Mouse (Mus musculus) cortical plate, adult 2 months (tissue): ENCODE results near the gene Rnf135. TPM values are rescaled to one million over a fixed set of nuclear protein-coding genes. Genes with fewer than 3 reads are reported as not detected.

Experiments
- H3K27ac ChIP-seq: fragments of 200-500 bp; 2 replicates; pipeline ENCODE4 v1.5.1; 2012; ENCODE audit warnings: low read length, control low read depth, inconsistent platforms; ENCODE audit not compliant: insufficient read depth
- H3K4me1 ChIP-seq: fragments of 200-500 bp; 2 replicates; pipeline ENCODE4 v1.6.1; 2011; ENCODE audit warnings: low read length; ENCODE audit not compliant: control insufficient read depth, insufficient read depth
- H3K4me3 ChIP-seq: fragments of 200-500 bp; 2 replicates; pipeline ENCODE4 v1.5.1; 2011; ENCODE audit warnings: mild to moderate bottlenecking, low read length, control low read depth; ENCODE audit not compliant: insufficient read depth
- CTCF ChIP-seq: fragments of 200-500 bp; IDR thresholded peaks from 2 replicates; pipeline ENCODE4 v1.5.1; 2011; ENCODE audit warnings: mild to moderate bottlenecking, control low read depth, low read length; ENCODE audit not compliant: insufficient read depth; ENCODE audit errors: extremely low read depth
- POLR2A ChIP-seq: fragments of 200-500 bp; IDR thresholded peaks from 2 replicates; pipeline ENCODE4 v1.6.1; 2011; ENCODE audit warnings: mild to moderate bottlenecking, low read length, control low read depth; ENCODE audit not compliant: insufficient read depth; ENCODE audit errors: extremely low read depth
- polyA plus RNA-seq: library from polyadenylated mRNA; depleted of rRNA; stranded (reverse); fragments of >200 nt; gene quantifications from 2 replicates; pipeline ENCODE4 v1.2.3, GENCODE M21; 2012

The Rnf135 gene
- polyA plus RNA-seq, 1 experiment = 5.0 TPM

GRCm38 (mm10) chr11:80149412-80150023 lies 34.1 kb upstream of the Rnf135 start:
- TF ChIP-seq CTCF (no peak), POLR2A (no peak)
- no peak overlapping the region for H3K27ac ChIP-seq
- H3K4me1 ChIP-seq = no peaks in the 10 kb centered on the region
- H3K4me3 ChIP-seq = no peak overlapping the region

GRCm38 (mm10) chr11:80150566-80150965 lies 33.1 kb upstream of the Rnf135 start:
- Histone ChIP-seq H3K27ac (no peak overlapping the region), H3K4me3 (no peak overlapping the region), H3K4me1 (no peaks in the 10 kb centered on the region)
- TF ChIP-seq POLR2A (no peak), CTCF (no peak)

- Histone ChIP-seq H3K4me1 (no peaks in the 10 kb centered on the region), H3K4me3 (no peak overlapping the region), H3K27ac (no peak overlapping the region)
- TF ChIP-seq CTCF = no peak
- TF ChIP-seq POLR2A = no peak
Measured at GRCm38 (mm10) chr11:80151541-80151940, 32.1 kb upstream of the Rnf135 start.

- no peak for TF ChIP-seq POLR2A
- TF ChIP-seq CTCF = no peak
- Histone ChIP-seq H3K4me1 (no peaks in the 10 kb centered on the region), H3K4me3 (no peak overlapping the region), H3K27ac (no peak overlapping the region)
Measured at GRCm38 (mm10) chr11:80152376-80152775, 31.3 kb upstream of the Rnf135 start.

- H3K4me1 ChIP-seq = no peaks in the 10 kb centered on the region
- peak within 1 kb of the TSS; percentile 86 for H3K27ac ChIP-seq
- peak within 1 kb of the TSS; percentile 38 for H3K4me3 ChIP-seq
- TF ChIP-seq CTCF = no peak
- TF ChIP-seq POLR2A = no peak
Measured at GRCm38 (mm10) chr11:80153857-80154495, 29.7 kb upstream of the Rnf135 start, which contains the start of gene Adap2. TSS of gene Adap2 (plus strand) at chr11:80154105.

- no peaks in the 10 kb centered on the region for H3K4me1 ChIP-seq
- no peak for TF ChIP-seq CTCF
- TF ChIP-seq POLR2A = no peak
- peak overlapping the region; percentile 38 for H3K4me3 ChIP-seq
- peak overlapping the region; percentile 86 for H3K27ac ChIP-seq
Measured at GRCm38 (mm10) chr11:80154501-80154900, 29.1 kb upstream of the Rnf135 start.

GRCm38 (mm10) chr11:80155541-80155940 lies 28.1 kb upstream of the Rnf135 start:
- H3K27ac ChIP-seq = peak overlapping the region; percentile 86
- H3K4me3 ChIP-seq = peak overlapping the region; percentile 38; the same call in 1 of the 2 replicates
- no peak for TF ChIP-seq POLR2A
- no peak for TF ChIP-seq CTCF
- no peaks in the 10 kb centered on the region for H3K4me1 ChIP-seq

- Histone ChIP-seq H3K4me3 (peak overlapping the region; percentile 38; the same call in 1 of the 2 replicates), H3K4me1 (no peaks in the 10 kb centered on the region)
Measured at GRCm38 (mm10) chr11:80155961-80156360, 27.7 kb upstream of the Rnf135 start.

GRCm38 (mm10) chr11:80156841-80157240 lies 26.8 kb upstream of the Rnf135 start:
- Histone ChIP-seq H3K4me1 (no peaks in the 10 kb centered on the region), H3K27ac (no peak overlapping the region), H3K4me3 (no peak overlapping the region)
- TF ChIP-seq POLR2A (no peak), CTCF (no peak)

More at GRCm38 (mm10) chr11:80155961-80156360, 27.7 kb upstream of the Rnf135 start:
- H3K27ac ChIP-seq = peak overlapping the region; percentile 86; the same call in 1 of the 2 replicates
- TF ChIP-seq CTCF = no peak
- TF ChIP-seq POLR2A = no peak

- Histone ChIP-seq H3K27ac (no peak overlapping the region), H3K4me3 (no peak overlapping the region), H3K4me1 (no peaks in the 10 kb centered on the region)
- TF ChIP-seq POLR2A = no peak
Measured at GRCm38 (mm10) chr11:80159018-80159417, 24.6 kb upstream of the Rnf135 start.
